Mouse (Mus musculus) hematopoietic stem cell, adult 5-6 weeks (primary cell): ENCODE data around the gene Lamp1. TPM values are rescaled to one million over a fixed set of nuclear protein-coding genes. Genes with fewer than 3 reads are reported as not detected.

Experiments used
- ATAC-seq, 2 experiments: fragments of 125-278 bp in 1 of 2; replicated peaks in 1 of 2; 2 replicates each; pipeline ENCODE4 v1.8.0; 2016 to 2017; ENCODE audit warnings: inconsistent platforms in 2 of 2, mild to moderate bottlenecking in 2 of 2, moderate number of reproducible peaks in 2 of 2, low read depth in 1 of 2, moderate TSS enrichment in 1 of 2; ENCODE audit not compliant: low FRiP score in 2 of 2, poor library complexity in 2 of 2, severe bottlenecking in 2 of 2, insufficient read depth in 1 of 2, low TSS enrichment in 1 of 2
- total RNA-seq: library from RNA; stranded (forward); fragments of 172-1452, 232-1000 nt; gene quantifications from 2 replicates; pipeline ENCODE4 v1.2.3, GENCODE M21; 2017

Lamp1 gene
- total RNA-seq, 1 experiment from 2014 or later = 138 TPM

GRCm38 (mm10) chr8:13156327-13157097, 2.4 kb upstream of the Lamp1 start:
- ATAC-seq = no peak

GRCm38 (mm10) chr8:13159377-13159881, 468 bp downstream of the Lamp1 start:
- peak in 1 of 2 experiments; percentile 22; a peak in 1 of 4 replicates for ATAC-seq

- ATAC-seq = no peak
Observed at GRCm38 (mm10) chr8:13160691-13161090, 1.7 kb downstream of the Lamp1 start.

- ATAC-seq = no peak
Observed at GRCm38 (mm10) chr8:13162098-13162497, 3.1 kb downstream of the Lamp1 start.

GRCm38 (mm10) chr8:13163563-13163962, 4.6 kb downstream of the Lamp1 start:
- no peak for ATAC-seq

- no peak for ATAC-seq
Observed at GRCm38 (mm10) chr8:13164361-13164760, 5.4 kb downstream of the Lamp1 start.

- ATAC-seq = no peak
Observed at GRCm38 (mm10) chr8:13170510-13170909, 11.5 kb downstream of the Lamp1 start.

- ATAC-seq = no peak
Observed at GRCm38 (mm10) chr8:13174305-13174704, 15.3 kb downstream of the Lamp1 start.

- ATAC-seq = no peak
Observed at GRCm38 (mm10) chr8:13174811-13175210, 15.8 kb downstream of the Lamp1 start.

GRCm38 (mm10) chr8:13175650-13176049, 16.7 kb downstream of the Lamp1 start:
- ATAC-seq = no peak

- no peak for ATAC-seq
Observed at GRCm38 (mm10) chr8:13177173-13177852, 18.4 kb downstream of the Lamp1 start.

- ATAC-seq = no peak
Observed at GRCm38 (mm10) chr8:13178137-13178536, 19.2 kb downstream of the Lamp1 start.

- ATAC-seq = no peak
Observed at GRCm38 (mm10) chr8:13179482-13179881, 20.5 kb downstream of the Lamp1 start.

GRCm38 (mm10) chr8:13179948-13180347, 21.0 kb downstream of the Lamp1 start:
- no peak for ATAC-seq

- ATAC-seq = no peak
Observed at GRCm38 (mm10) chr8:13180408-13180807, 21.4 kb downstream of the Lamp1 start.

GRCm38 (mm10) chr8:13180911-13181690, 22.1 kb downstream of the Lamp1 start:
- ATAC-seq = no peak

- ATAC-seq = no peak
Observed at GRCm38 (mm10) chr8:13181691-13181976, 22.7 kb downstream of the Lamp1 start.

- no peak for ATAC-seq
Observed at GRCm38 (mm10) chr8:13186819-13187218, 27.9 kb downstream of the Lamp1 start.
